Mouse (Mus musculus): Measurements from ENCODE around the gene Ywhah. TPM values are rescaled to one million over a fixed set of nuclear protein-coding genes. Genes with fewer than 3 reads are reported as not detected.
A peak's percentile ranks its signal among the peaks of the same experiment; 100 is the strongest.

Ywhah gene
- polyA plus RNA-seq, 1 experiment from 2014 or later: 417 TPM

DNA sequence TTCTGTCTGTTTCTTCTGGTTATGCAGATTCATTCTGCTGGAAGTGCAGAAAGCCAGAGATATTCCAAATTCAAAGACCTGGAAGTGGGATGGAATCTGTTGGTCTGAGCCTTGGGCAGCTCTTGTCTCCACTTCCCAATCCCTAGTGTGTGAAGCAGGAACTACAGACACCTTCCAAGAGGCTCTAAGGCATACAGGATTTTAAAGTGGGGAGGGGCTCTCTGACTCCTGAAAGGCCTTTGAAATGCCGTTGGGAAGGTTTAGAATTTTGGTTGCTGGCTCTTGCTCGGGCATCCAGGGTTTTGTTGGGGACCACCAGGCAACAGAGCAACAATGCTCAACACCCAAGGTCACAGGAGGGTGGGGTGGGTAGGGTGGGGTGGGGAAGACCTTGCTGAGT, 9.3 kb upstream of the Ywhah start:
- Histone ChIP-seq H3K27ac (ENCODE audit: low read length) (no peak overlapping the region), H3K36me3 (ENCODE audit: control insufficient read depth, insufficient read depth, low read length) (no peaks in the 10 kb centered on the region), H3K4me2 (ENCODE audit: low read depth, low read length) (no peak overlapping the region), H3K27me3 (ENCODE audit: control insufficient read depth, insufficient read depth, low read depth, low read length) (no peaks in the 10 kb centered on the region), H3K4me1 (replicated peaks; ENCODE audit: control insufficient read depth, insufficient read depth, low read length) (no peaks in the 10 kb centered on the region), H3K9ac (ENCODE audit: low read length) (no peak overlapping the region), H3K4me3 (ENCODE audit: low read length) (no peak overlapping the region), H3K9me3 (ENCODE audit: control insufficient read depth, low read length) (no peaks in the 10 kb centered on the region)
- ATAC-seq (ENCODE audit: low read depth): no peak
- 55% methylated on average over 2 of the region's 2 CpGs for WGBS

DNA sequence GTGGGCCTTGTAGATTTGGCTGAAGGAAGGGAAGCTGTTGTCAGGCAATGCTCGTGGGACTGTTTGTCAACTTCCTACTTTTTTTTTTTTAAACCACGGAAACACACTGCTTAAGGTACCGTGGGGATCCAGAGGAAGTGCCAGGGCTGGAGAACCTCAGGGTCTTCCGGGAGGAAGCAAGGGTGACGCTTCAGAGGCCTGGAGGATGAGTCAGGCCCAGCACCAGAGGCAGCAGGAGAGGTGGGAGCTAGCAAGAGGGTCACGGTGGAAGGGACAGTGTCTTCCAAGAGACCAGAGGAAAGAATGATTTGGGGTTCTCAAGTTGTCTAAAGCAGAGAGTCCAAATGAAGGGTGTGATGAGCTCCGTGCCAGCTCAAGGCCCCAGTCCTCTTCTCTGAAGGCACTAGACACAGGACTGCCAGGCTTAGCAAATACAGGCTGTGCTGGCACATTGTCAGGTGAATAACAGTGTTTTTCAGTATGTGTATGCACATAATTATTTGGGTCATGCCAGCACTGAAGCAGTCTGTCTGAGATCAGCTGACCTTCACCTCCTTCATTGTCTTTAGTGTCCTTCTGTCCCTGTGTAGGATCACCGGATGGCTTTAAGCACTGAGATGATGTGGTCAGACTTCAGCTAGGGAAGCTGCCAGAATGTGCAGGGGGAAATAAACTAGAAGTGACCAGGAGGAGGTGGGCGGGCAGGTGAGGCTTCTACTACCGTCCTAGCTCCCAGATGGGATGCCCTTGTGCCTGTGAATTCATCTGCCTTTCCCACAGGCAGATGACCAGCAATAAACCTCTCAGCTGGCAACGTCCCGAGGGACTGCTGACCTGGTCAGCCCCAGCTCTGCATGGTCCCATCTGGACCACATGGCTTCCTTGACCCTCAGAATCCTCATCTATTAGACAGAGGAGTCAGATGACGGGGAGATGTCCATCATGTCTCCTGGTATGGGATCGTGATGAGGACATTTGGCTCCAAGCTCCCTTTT, 8.5 kb upstream of the Ywhah start:
- no peak overlapping the region for H3K4me2 ChIP-seq (ENCODE audit: low read depth, low read length)
- no peak for ATAC-seq (ENCODE audit: low read depth)
- 72% methylated on average over 14 of the region's 14 CpGs for WGBS

DNA sequence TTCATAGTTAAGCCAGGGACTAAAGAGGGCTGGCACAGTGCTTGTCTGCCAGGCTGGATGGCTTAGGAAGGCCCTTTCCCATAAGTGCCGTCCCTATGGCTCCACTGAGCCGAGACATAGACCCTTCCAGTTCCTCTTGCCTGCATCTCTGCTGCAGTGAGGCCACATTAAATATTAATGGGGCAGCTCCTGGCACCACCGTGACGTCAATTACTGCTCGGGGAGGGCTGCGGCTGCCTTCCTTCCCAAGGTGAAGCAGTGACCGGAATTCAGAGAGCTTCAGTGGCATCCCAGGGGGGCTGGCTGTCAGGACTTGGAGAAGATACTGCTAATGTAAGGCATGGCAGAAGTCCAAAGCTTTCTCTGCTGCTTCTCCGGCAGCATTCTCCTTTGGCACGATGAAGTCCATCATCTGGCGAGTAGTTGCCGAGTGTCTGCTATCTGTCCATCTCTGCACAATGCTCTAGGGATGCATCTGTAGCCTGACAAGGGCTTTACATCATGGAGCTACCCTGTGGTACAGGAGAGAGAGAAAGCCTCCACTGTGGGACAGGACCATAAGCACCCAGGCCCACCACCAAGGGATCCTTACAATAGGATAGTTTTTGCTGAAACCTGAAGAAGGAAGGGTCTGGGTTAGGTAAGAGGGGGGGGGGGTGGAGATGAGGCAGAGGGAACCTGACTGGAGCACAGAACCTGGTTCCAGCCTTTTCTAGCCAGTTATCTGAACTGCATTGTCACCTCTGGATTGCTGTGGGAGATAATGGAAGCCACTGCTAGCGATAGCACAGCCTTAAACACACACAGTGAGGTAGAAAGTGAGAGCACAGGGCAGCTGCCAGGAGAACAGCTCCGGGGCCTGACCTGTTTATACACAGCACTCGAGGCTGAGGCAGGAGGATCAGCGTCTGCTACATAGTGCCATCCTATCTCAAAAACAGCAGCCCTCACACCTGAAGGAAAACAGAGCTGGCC, 7.2 kb upstream of the Ywhah start:
- Histone ChIP-seq H3K27ac (ENCODE audit: low read length) (no peak overlapping the region), H3K4me3 (ENCODE audit: low read length) (no peak overlapping the region), H3K9ac (ENCODE audit: low read length) (no peak overlapping the region), H3K4me1 (replicated peaks; ENCODE audit: control insufficient read depth, insufficient read depth, low read length) (no peaks in the 10 kb centered on the region), H3K27me3 (ENCODE audit: control insufficient read depth, insufficient read depth, low read depth, low read length) (no peaks in the 10 kb centered on the region), H3K9me3 (ENCODE audit: control insufficient read depth, low read length) (no peaks in the 10 kb centered on the region), H3K36me3 (ENCODE audit: control insufficient read depth, insufficient read depth, low read length) (no peaks in the 10 kb centered on the region), H3K4me2 (ENCODE audit: low read depth, low read length) (no peak overlapping the region)
- WGBS: 45% methylated on average over 15 of the region's 15 CpGs
- no peak for ATAC-seq (ENCODE audit: low read depth)

More for the DNA sequence above, 8.5 kb upstream of the Ywhah start:
- Histone ChIP-seq H3K4me3 (ENCODE audit: low read length) (no peak overlapping the region), H3K27me3 (ENCODE audit: control insufficient read depth, insufficient read depth, low read depth, low read length) (no peaks in the 10 kb centered on the region), H3K9me3 (ENCODE audit: control insufficient read depth, low read length) (no peaks in the 10 kb centered on the region), H3K9ac (ENCODE audit: low read length) (no peak overlapping the region), H3K27ac (ENCODE audit: low read length) (no peak overlapping the region), H3K36me3 (ENCODE audit: control insufficient read depth, insufficient read depth, low read length) (no peaks in the 10 kb centered on the region), H3K4me1 (replicated peaks; ENCODE audit: control insufficient read depth, insufficient read depth, low read length) (no peaks in the 10 kb centered on the region)

DNA sequence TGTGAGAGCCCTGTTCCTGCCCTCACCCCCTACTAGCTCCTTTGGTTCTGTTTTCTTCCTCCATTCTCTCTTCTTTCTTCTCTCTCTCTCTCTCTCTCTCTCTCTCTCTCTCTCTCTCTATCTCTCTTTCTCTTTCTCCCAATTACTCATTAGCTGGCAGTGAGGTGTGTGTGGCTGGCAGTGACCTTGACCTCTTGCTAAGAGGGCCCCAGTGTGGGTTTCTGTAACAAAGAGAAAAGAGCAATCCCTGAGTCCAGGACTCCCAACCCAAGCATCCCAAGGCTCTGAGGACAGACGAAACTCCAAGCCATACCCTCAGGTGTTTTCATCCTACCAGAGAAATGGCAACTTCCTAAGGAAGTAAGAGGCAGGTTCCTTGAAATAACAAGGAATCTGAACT, 4.5 kb upstream of the Ywhah start:
- no peak overlapping the region for H3K9ac ChIP-seq (ENCODE audit: low read length)
- no peak overlapping the region for H3K4me3 ChIP-seq (ENCODE audit: low read length)
- no peaks in the 10 kb centered on the region for H3K36me3 ChIP-seq (ENCODE audit: control insufficient read depth, insufficient read depth, low read length)
- ATAC-seq (ENCODE audit: low read depth): no peak
- H3K27me3 ChIP-seq (ENCODE audit: control insufficient read depth, insufficient read depth, low read depth, low read length): no peaks in the 10 kb centered on the region
- no peak overlapping the region for H3K4me2 ChIP-seq (ENCODE audit: low read depth, low read length)
- WGBS: 60% methylated on average over 1 of the region's 1 CpGs
- no peaks in the 10 kb centered on the region for H3K9me3 ChIP-seq (ENCODE audit: control insufficient read depth, low read length)
- H3K4me1 ChIP-seq (replicated peaks; ENCODE audit: control insufficient read depth, insufficient read depth, low read length): peaks cover 6% of the 10 kb centered on the region; the same call in 1 of the 2 replicates
- H3K27ac ChIP-seq (ENCODE audit: low read length): no peak overlapping the region

DNA sequence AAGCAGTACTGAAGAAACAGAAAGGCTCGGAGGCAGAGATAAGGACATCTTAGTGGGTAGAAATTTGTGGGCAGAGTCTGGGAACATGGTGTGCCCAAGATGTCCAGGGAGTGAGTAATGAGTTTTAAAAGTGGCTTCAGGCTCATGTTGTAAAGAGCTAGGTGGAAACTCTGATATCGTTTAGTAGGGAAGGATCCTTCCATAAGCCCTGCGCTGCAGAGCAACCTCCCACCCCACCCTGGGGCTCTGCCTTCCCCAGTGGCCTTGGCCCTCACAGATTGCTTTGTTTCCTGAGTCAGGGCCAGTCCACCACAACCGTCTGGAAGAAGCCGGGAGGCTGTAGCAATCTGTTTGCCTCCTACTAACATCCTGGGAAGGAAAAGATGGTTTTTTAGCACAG, 3.0 kb upstream of the Ywhah start:
- 49% methylated on average over 5 of the region's 5 CpGs for WGBS

DNA sequence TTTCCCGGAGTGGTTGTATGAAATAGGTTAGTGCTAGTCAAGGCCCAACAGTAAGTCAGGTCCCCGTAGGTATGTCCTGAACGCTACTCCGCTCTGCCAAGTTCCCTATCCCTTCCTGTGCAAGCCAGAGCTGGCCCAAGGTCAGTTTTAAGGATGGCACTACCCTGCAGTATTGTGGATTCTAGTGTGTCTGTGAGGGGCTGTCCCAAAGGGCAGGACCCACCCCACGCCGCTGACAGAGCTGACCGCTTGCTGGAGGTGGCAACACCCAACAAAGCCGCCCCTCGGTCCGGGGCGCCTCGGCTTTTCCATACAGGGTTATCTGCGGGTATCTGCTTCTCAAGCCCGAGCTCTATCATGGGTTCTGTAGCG, 441 bp upstream of the Ywhah start:
- H3K27me3 ChIP-seq (ENCODE audit: control insufficient read depth, insufficient read depth, low read depth, low read length): no peaks in the 10 kb centered on the region
- H3K9ac ChIP-seq (ENCODE audit: low read length): peak overlapping the region; percentile 91
- peak overlapping the region; percentile 89 for H3K27ac ChIP-seq (ENCODE audit: low read length)
- 0 out of 2 replicates have a peak, but pooled peaks cover 2% of the 10 kb centered on the region for H3K36me3 ChIP-seq (ENCODE audit: control insufficient read depth, insufficient read depth, low read length)
- peak overlapping the region; percentile 82 for H3K4me2 ChIP-seq (ENCODE audit: low read depth, low read length)
- H3K4me1 ChIP-seq (replicated peaks; ENCODE audit: control insufficient read depth, insufficient read depth, low read length): peaks cover 17% of the 10 kb centered on the region
- 3% methylated on average over 15 of the region's 15 CpGs for WGBS
- H3K9me3 ChIP-seq (ENCODE audit: control insufficient read depth, low read length): no peaks in the 10 kb centered on the region
- peak overlapping the region; percentile 96 for H3K4me3 ChIP-seq (ENCODE audit: low read length)
- ATAC-seq (ENCODE audit: low read depth): peak; percentile 50

More for the DNA sequence above, 3.0 kb upstream of the Ywhah start:
- Histone ChIP-seq H3K9ac (ENCODE audit: low read length) (no peak overlapping the region), H3K36me3 (ENCODE audit: control insufficient read depth, insufficient read depth, low read length) (no peaks in the 10 kb centered on the region), H3K27me3 (ENCODE audit: control insufficient read depth, insufficient read depth, low read depth, low read length) (no peaks in the 10 kb centered on the region), H3K27ac (ENCODE audit: low read length) (no peak overlapping the region), H3K9me3 (ENCODE audit: control insufficient read depth, low read length) (no peaks in the 10 kb centered on the region), H3K4me1 (replicated peaks; ENCODE audit: control insufficient read depth, insufficient read depth, low read length) (peaks cover 14% of the 10 kb centered on the region), H3K4me2 (ENCODE audit: low read depth, low read length) (no peak overlapping the region), H3K4me3 (ENCODE audit: low read length) (no peak overlapping the region)
- ATAC-seq (ENCODE audit: low read depth): no peak

DNA sequence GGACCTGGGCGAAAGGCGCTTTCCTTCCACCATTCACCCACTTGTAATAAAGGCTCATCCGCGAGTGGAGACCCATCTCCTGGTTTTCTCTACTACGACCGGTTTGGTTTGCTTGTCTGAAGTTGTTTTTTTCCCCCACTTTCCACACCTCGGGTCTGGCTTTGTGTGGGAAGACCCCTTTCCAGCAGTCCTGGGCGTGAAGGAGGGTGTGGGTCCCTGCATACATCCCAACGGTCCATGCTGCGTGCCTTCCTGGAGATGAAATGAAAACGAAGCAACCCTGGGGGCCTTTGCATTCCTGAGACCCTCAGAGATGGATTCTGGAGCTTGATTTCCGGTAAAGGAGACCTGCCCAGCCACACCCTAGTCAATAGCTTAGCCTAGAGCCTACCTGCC, 808 bp downstream of the Ywhah start:
- under 1% methylated on average over 12 of the region's 12 CpGs for WGBS
- ATAC-seq (ENCODE audit: low read depth): no peak

DNA sequence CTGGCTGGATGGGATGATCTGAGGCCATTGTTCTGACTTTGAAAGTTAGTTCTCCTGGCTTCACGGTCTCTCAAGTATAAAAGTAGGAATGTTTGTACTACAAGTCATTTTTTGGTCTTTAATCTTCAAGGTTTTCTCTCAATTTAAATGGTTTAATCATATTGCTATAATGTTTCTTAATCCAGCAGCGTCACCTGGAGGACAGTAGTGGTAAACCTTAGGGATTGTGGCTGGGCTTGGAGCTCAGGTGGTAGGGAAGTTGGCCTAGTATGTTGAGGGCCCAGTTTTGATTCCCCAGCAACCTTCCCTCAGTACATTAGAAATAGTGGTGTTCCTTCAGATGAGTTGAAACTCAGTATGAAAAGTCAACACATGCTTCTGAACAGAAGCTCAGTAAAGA, 3.0 kb downstream of the Ywhah start:
- no peaks in the 10 kb centered on the region for H3K27me3 ChIP-seq (ENCODE audit: control insufficient read depth, insufficient read depth, low read depth, low read length)
- no peak overlapping the region for H3K9ac ChIP-seq (ENCODE audit: low read length)
- ATAC-seq (ENCODE audit: low read depth): no peak
- H3K4me1 ChIP-seq (replicated peaks; ENCODE audit: control insufficient read depth, insufficient read depth, low read length): peaks cover 18% of the 10 kb centered on the region
- no peaks in the 10 kb centered on the region for H3K9me3 ChIP-seq (ENCODE audit: control insufficient read depth, low read length)
- peaks cover 4% of the 10 kb centered on the region; the same call in 1 of the 2 replicates for H3K36me3 ChIP-seq (ENCODE audit: control insufficient read depth, insufficient read depth, low read length)
- WGBS: 81% methylated on average over 2 of the region's 2 CpGs
- H3K4me2 ChIP-seq (ENCODE audit: low read depth, low read length): peak overlapping the region; percentile 18; the same call in 1 of the 2 replicates
- H3K27ac ChIP-seq (ENCODE audit: low read length): no peak overlapping the region
- H3K4me3 ChIP-seq (ENCODE audit: low read length): no peak overlapping the region

More for the DNA sequence above, 808 bp downstream of the Ywhah start:
- Histone ChIP-seq H3K27ac (ENCODE audit: low read length) (peak overlapping the region; percentile 100), H3K36me3 (ENCODE audit: control insufficient read depth, insufficient read depth, low read length) (0 out of 2 replicates have a peak, but pooled peaks cover 2% of the 10 kb centered on the region), H3K9ac (ENCODE audit: low read length) (peak overlapping the region; percentile 96), H3K9me3 (ENCODE audit: control insufficient read depth, low read length) (no peaks in the 10 kb centered on the region), H3K4me1 (replicated peaks; ENCODE audit: control insufficient read depth, insufficient read depth, low read length) (peaks cover 18% of the 10 kb centered on the region), H3K4me2 (ENCODE audit: low read depth, low read length) (peak overlapping the region; percentile 89), H3K4me3 (ENCODE audit: low read length) (peak overlapping the region; percentile 96), H3K27me3 (ENCODE audit: control insufficient read depth, insufficient read depth, low read depth, low read length) (no peaks in the 10 kb centered on the region)

DNA sequence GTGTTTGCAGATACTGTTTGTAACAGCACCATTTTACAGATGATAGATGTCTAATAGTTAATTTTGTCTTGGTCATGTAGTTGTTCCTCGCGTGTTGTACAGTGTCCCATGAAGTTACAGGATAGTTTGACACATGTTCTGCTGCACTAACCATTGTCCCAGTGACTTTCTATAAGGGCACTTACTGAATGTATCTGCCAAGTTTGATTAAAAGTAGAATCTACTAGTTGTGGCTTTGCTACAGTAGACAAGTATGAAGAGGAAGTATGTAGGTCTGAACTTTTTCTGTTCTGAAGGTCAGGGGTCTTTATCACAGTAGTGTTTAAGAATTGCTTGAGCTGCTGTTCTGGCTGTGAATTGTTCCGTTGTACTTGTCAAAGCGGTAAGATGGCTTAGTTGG, 4.7 kb downstream of the Ywhah start:
- Histone ChIP-seq H3K27me3 (ENCODE audit: control insufficient read depth, insufficient read depth, low read depth, low read length) (no peaks in the 10 kb centered on the region), H3K9me3 (ENCODE audit: control insufficient read depth, low read length) (no peaks in the 10 kb centered on the region), H3K4me2 (ENCODE audit: low read depth, low read length) (no peak overlapping the region), H3K4me3 (ENCODE audit: low read length) (no peak overlapping the region), H3K9ac (ENCODE audit: low read length) (no peak overlapping the region), H3K4me1 (replicated peaks; ENCODE audit: control insufficient read depth, insufficient read depth, low read length) (peaks cover 12% of the 10 kb centered on the region), H3K36me3 (ENCODE audit: control insufficient read depth, insufficient read depth, low read length) (peaks cover 8% of the 10 kb centered on the region), H3K27ac (ENCODE audit: low read length) (no peak overlapping the region)
- no peak for ATAC-seq (ENCODE audit: low read depth)
- 90% methylated on average over 4 of the region's 4 CpGs for WGBS
